ENCODE assay signal across 10 mouse cellular contexts in the genomic region with DNA sequence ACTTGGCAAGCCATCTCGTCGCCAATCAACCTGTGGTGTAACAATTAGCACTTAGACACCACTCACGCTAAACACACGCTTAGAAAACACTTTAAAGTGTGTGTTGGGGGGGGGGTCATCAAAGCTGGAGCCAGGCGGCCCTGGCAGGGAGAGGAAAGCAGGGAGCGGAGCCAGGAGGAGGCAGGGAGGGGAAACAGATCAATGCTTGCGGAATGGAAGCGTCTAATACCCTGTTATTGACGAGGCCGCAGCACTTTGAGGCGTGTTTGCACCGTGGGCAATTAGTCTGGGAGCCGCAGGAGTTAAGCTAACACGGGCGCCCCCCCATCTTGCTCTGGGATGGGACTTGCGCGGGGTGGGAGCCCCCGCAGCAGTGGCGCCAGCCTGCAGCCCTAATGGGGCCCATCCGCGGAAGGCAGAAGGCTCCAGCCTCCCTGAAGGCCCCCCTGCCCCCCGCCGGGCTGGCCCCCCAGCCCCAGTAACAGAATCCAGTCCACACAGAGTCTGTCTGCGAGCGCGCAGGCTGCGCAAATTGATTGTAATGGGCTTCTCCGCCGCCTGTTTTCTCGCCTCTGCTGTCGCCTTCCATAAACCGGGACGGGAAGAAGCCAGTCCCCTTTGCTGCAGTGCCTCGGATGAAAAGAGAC.
DNase-seq lines count a peak whose midpoint lies in the region; ATAC-seq and TF ChIP-seq lines count a peak whose summit lies in the region.
"Had no signal": no experiment of that assay in that cellular context is flagged by ENCODE, and none has a peak within 500 bp of the region (broad histone marks: within the 10 kb centered on the region; RNA-seq: fewer than 3 reads in every experiment).

No protein-coding gene starts in this region.

- WGBS in heart, embryonic 14.5 days = 3% methylated on average over 32 of the region's 34 CpGs
- WGBS in forebrain, embryonic 14.5 days = under 1% methylated on average over 32 of the region's 34 CpGs
- WGBS in midbrain, embryonic 10.5 days = under 1% methylated on average over 34 of the region's 34 CpGs

- peaks cover 3 to 8% of the 10 kb centered on the region in 2 experiments; a peak in 3 of 4 replicates for H3K4me1 ChIP-seq in heart, embryonic 14.5 days (ENCODE audit: control insufficient read depth in 2 of 2, insufficient read depth in 2 of 2, low read length in 2 of 2)
- no peaks in the 10 kb centered on the region for H3K4me1 ChIP-seq in ES-E14 (ENCODE audit: control insufficient read depth in 2 of 2, insufficient read depth in 2 of 2, low read length in 2 of 2, poor library complexity in 1 of 2)
- peaks cover 10% of the 10 kb centered on the region; the same call in 1 of the 2 replicates for H3K4me1 ChIP-seq in forebrain, embryonic 14.5 days (ENCODE audit: control insufficient read depth, insufficient read depth, low read length)
- peaks cover 26% of the 10 kb centered on the region for H3K4me1 ChIP-seq in midbrain, embryonic 10.5 days

- peak overlapping the region; percentile 64 for H3K9ac ChIP-seq in heart, embryonic 14.5 days (ENCODE audit: low read length)
- H3K9ac ChIP-seq in ES-E14 (ENCODE audit: insufficient read depth, low read depth, low read length, poor library complexity, severe bottlenecking) = peak overlapping the region; percentile 1; the same call in 1 of the 2 replicates
- H3K9ac ChIP-seq in forebrain, embryonic 14.5 days (ENCODE audit: low read length) = peak overlapping the region; percentile 61

- in situ Hi-C loops in ES-E14 (cut with MboI; ENCODE audit: low sequenced_read_pairs in 2 of 2, unreplicated experiment in 2 of 2) = no loop called here

- H3K36me3 ChIP-seq in heart, embryonic 14.5 days (ENCODE audit: control insufficient read depth, insufficient read depth, low read length) = no peaks in the 10 kb centered on the region
- H3K36me3 ChIP-seq in ES-E14 (ENCODE audit: control insufficient read depth, insufficient read depth, low read length, poor library complexity, severe bottlenecking) = no peaks in the 10 kb centered on the region
- H3K36me3 ChIP-seq in forebrain, embryonic 14.5 days (ENCODE audit: control insufficient read depth, insufficient read depth, low read length) = no peaks in the 10 kb centered on the region
- H3K36me3 ChIP-seq in midbrain, embryonic 10.5 days = no peaks in the 10 kb centered on the region

- peak overlapping the region; percentile 22 to 31 for H3K4me3 ChIP-seq in heart, embryonic 14.5 days (ENCODE audit: control insufficient read depth in 1 of 2, insufficient read depth in 1 of 2, low read depth in 1 of 2, low read length in 2 of 2)
- peak overlapping the region; percentile 37 to 40; a peak in 2 of 4 replicates for H3K4me3 ChIP-seq in ES-E14 (ENCODE audit: insufficient read depth in 1 of 2, low read depth in 1 of 2, low read length in 2 of 2, poor library complexity in 1 of 2, severe bottlenecking in 1 of 2)
- H3K4me3 ChIP-seq in forebrain, embryonic 14.5 days (ENCODE audit: low read depth, low read length) = peak overlapping the region; percentile 32
- peak overlapping the region; percentile 58 for H3K4me3 ChIP-seq in midbrain, embryonic 10.5 days

- H3K4me2 ChIP-seq in heart, embryonic 14.5 days (ENCODE audit: low read length) = peak overlapping the region; percentile 74
- peak overlapping the region; percentile 74 for H3K4me2 ChIP-seq in forebrain, embryonic 14.5 days (ENCODE audit: low read length)

- no peaks in the 10 kb centered on the region for H3K9me3 ChIP-seq in heart, embryonic 14.5 days (ENCODE audit: control insufficient read depth, low read length)
- no peaks in the 10 kb centered on the region for H3K9me3 ChIP-seq in ES-E14 (ENCODE audit: control insufficient read depth, insufficient read depth, low read depth, low read length)
- H3K9me3 ChIP-seq in forebrain, embryonic 14.5 days (replicated peaks; ENCODE audit: control insufficient read depth, low read length) = no peaks in the 10 kb centered on the region
- no peaks in the 10 kb centered on the region for H3K9me3 ChIP-seq in midbrain, embryonic 10.5 days (replicated peaks)

- no peak for DNase-seq in heart, adult 9 months (ENCODE audit: low spot score in 2 of 2)
- no peak for DNase-seq in ES-E14 (ENCODE audit: low read depth, low spot score)
- peak; percentile 81 for DNase-seq in forebrain, embryonic 14.5 days (ENCODE audit: low spot score)
- peak; percentile 50 for DNase-seq in midbrain, embryonic 10.5 days (ENCODE audit: low spot score)
- no peak for DNase-seq in ovary, postnatal 14 days (ENCODE audit: low spot score)
- DNase-seq in right cerebral cortex, postnatal 25 days = no peak
- DNase-seq in frontal cortex, postnatal 10 days (ENCODE audit: low spot score in 2 of 2) = no peak
- DNase-seq: spleen, adult 18-20 months had no signal

- ATAC-seq in heart, embryonic 14.5 days (ENCODE audit: insufficient number of reproducible peaks, insufficient read depth, low FRiP score, low read depth) = no peak
- peak; percentile 86 for ATAC-seq in forebrain, embryonic 14.5 days

- H3K27me3 ChIP-seq in heart, embryonic 14.5 days (ENCODE audit: control insufficient read depth, insufficient read depth, low read length) = peaks cover 26% of the 10 kb centered on the region
- H3K27me3 ChIP-seq in forebrain, embryonic 14.5 days (replicated peaks; ENCODE audit: control insufficient read depth, insufficient read depth, low read length) = 0 out of 2 replicates have a peak, but pooled peaks cover 3% of the 10 kb centered on the region
- H3K27me3 ChIP-seq in midbrain, embryonic 10.5 days (ENCODE audit: low read depth, poor library complexity, severe bottlenecking) = peaks cover 96% of the 10 kb centered on the region
- H3K27me3 ChIP-seq: CH12.LX had no signal

- no peak overlapping the region for H3K27ac ChIP-seq in heart, embryonic 14.5 days (replicated peaks in 1 of 2; ENCODE audit: control insufficient read depth in 1 of 2, insufficient read depth in 1 of 2, low read depth in 2 of 2, low read length in 2 of 2)
- no peak overlapping the region for H3K27ac ChIP-seq in ES-E14 (ENCODE audit: insufficient read depth, low read depth, low read length, poor library complexity, severe bottlenecking)
- H3K27ac ChIP-seq in forebrain, embryonic 14.5 days (ENCODE audit: low read depth, low read length) = no peak overlapping the region
- peak overlapping the region; percentile 80 for H3K27ac ChIP-seq in midbrain, embryonic 10.5 days (replicated peaks)

TF ChIP-seq in ES-E14, 5 proteins besides CTCF, POLR2A, EP300 and RAD21:
- TF ChIP-seq MAFK (IDR thresholded peaks at IDR 0.05; ENCODE audit: insufficient read depth, low read depth, low read length) (no peak), ZC3H11A (IDR thresholded peaks at IDR 0.05; ENCODE audit: borderline replicate concordance, low read depth, low read length) (no peak), ZNF384 (IDR thresholded peaks at IDR 0.05; ENCODE audit: low read depth, low read length) (no peak)

Comparison
In these comparisons a context has a peak if more than half of its experiments do, and no peak if none do; other contexts are left out.
1. H3K9ac ChIP-seq: peak in every context shown above with its lines; median percentile 64 in heart, embryonic 14.5 days; 61 in forebrain, embryonic 14.5 days; 1 in ES-E14.
2. DNase-seq: peak in forebrain, embryonic 14.5 days (single experiment) and midbrain, embryonic 10.5 days (single experiment); none in heart, adult 9 months (0 of 2), ES-E14 (single experiment), ovary, postnatal 14 days (single experiment), right cerebral cortex, postnatal 25 days (single experiment) and frontal cortex, postnatal 10 days (0 of 2).
3. Peak in every context shown above with its lines, with median percentiles within 50 percentile points of each other: H3K4me3 ChIP-seq.